Mouse (Mus musculus): Measurements from ENCODE around the gene Rdh19. TPM values are rescaled to one million over a fixed set of nuclear protein-coding genes. Genes with fewer than 3 reads are reported as not detected.

Gene Rdh19
- not detected for polyA plus RNA-seq (2017; shearing (Covaris generic))

GRCm38 (mm10) chr10:127849628-127850027 lies at the start of gene Rdh19:
Gene Rdh19, plus strand, starts transcription at chr10:127849928.

GRCm38 (mm10) chr10:127800891-127801290 lies 48.8 kb upstream of the Rdh19 start, which contains the start of gene Rdh16:
Gene Rdh16, plus strand, starts transcription at chr10:127801152.

GRCm38 (mm10) chr10:127866232-127866631 lies 16.5 kb downstream of the Rdh19 start, which contains the start of gene Rdh16f2:
Gene Rdh16f2, plus strand, starts transcription at chr10:127866474.

GRCm38 (mm10) chr10:127888605-127889004 lies 38.9 kb downstream of the Rdh19 start, which contains the start of gene Rdh7:
Gene Rdh7, minus strand, starts transcription at chr10:127888817.

GRCm38 (mm10) chr10:127898218-127898617 lies 48.5 kb downstream of the Rdh19 start, which contains the start of gene Sdr9c7:
Gene Sdr9c7, plus strand, starts transcription at chr10:127898518.

Other genes starting within 250 kb of the Rdh19 start
- gene Lrp1, start 228.8 kb upstream of the Rdh19 start, polyA plus RNA-seq (2017; shearing (Covaris generic)), result 1 to 10 TPM in 1 of 2 experiments, under 1 TPM in 1; 0.76 to 2.4 TPM
- 100 to 1,000 TPM; 127 to 180 TPM for gene Stat6, start 206.9 kb upstream of the Rdh19 start, polyA plus RNA-seq (2017; shearing (Covaris generic))
- gene Nemp1, start 183.0 kb upstream of the Rdh19 start, polyA plus RNA-seq (2017; shearing (Covaris generic)), result 1 to 10 TPM; 5.5 to 6.7 TPM
- gene Nab2, start 181.4 kb upstream of the Rdh19 start, polyA plus RNA-seq (2017; shearing (Covaris generic)), result 10 to 100 TPM; 31.4 to 62.9 TPM
- not detected for gene Myo1a, start 144.8 kb upstream of the Rdh19 start, polyA plus RNA-seq (2017; shearing (Covaris generic))
- gene Tac2, start 125.5 kb upstream of the Rdh19 start, polyA plus RNA-seq (2017; shearing (Covaris generic)), result not detected
- gene Zbtb39, start 110.4 kb upstream of the Rdh19 start, polyA plus RNA-seq (2017; shearing (Covaris generic)), result under 1 TPM; 0.17 to 0.36 TPM
- gene Gpr182, start 98.2 kb upstream of the Rdh19 start, polyA plus RNA-seq (2017; shearing (Covaris generic)), result under 1 TPM in 1 of 2 experiments, not detected in 1; 0.34 TPM
- gene Rdh1, start 90.2 kb upstream of the Rdh19 start, polyA plus RNA-seq (2017; shearing (Covaris generic)), result under 1 TPM; 0.11 to 0.21 TPM
- 1 to 10 TPM in 1 of 2 experiments, not detected in 1; 1.4 TPM for gene Rdh16f1, start 90.1 kb upstream of the Rdh19 start, polyA plus RNA-seq (2017; shearing (Covaris generic))
- under 1 TPM in 1 of 2 experiments, not detected in 1; 0.52 TPM for gene Rdh9, start 73.5 kb upstream of the Rdh19 start, polyA plus RNA-seq (2017; shearing (Covaris generic))
- gene Rdh16, start 48.8 kb upstream of the Rdh19 start, polyA plus RNA-seq (2017; shearing (Covaris generic)), result under 1 TPM in 1 of 2 experiments, not detected in 1; 0.32 TPM
- gene Rdh16f2, start 16.5 kb downstream of the Rdh19 start, polyA plus RNA-seq (2017; shearing (Covaris generic)), result not detected
- under 1 TPM in 1 of 2 experiments, not detected in 1; 0.29 TPM for gene Rdh7, start 38.9 kb downstream of the Rdh19 start, polyA plus RNA-seq (2017; shearing (Covaris generic))
- gene Sdr9c7, start 48.6 kb downstream of the Rdh19 start, polyA plus RNA-seq (2017; shearing (Covaris generic)), result not detected
- gene Hsd17b6, start 157.7 kb downstream of the Rdh19 start, polyA plus RNA-seq (2017; shearing (Covaris generic)), result under 1 TPM in 1 of 2 experiments, not detected in 1; 0.42 TPM
- gene Prim1, start 165.2 kb downstream of the Rdh19 start, polyA plus RNA-seq (2017; shearing (Covaris generic)), result 10 to 100 TPM; 22.4 to 26.6 TPM
- 100 to 1,000 TPM; 601 to 712 TPM for gene Naca, start 185.6 kb downstream of the Rdh19 start, polyA plus RNA-seq (2017; shearing (Covaris generic))
- 10 to 100 TPM; 92.6 to 99.4 TPM for gene Ptges3, start 209.0 kb downstream of the Rdh19 start, polyA plus RNA-seq (2017; shearing (Covaris generic))
- 1,000 to 10,000 TPM; 1,203 to 1,225 TPM for gene Atp5b, start 233.3 kb downstream of the Rdh19 start, polyA plus RNA-seq (2017; shearing (Covaris generic))
- 10 to 100 TPM; 52.9 to 72.5 TPM for gene Baz2a, start 241.6 kb downstream of the Rdh19 start, polyA plus RNA-seq (2017; shearing (Covaris generic))